Mouse (Mus musculus): Measurements from ENCODE around the gene Edrf1.

GRCm38 (mm10) chr7:133612981-133613380 lies 24.4 kb upstream of the Edrf1 start:
- no peak for TF ChIP-seq CTCF (IDR thresholded peaks at IDR 0.05; ENCODE audit: borderline replicate concordance, insufficient read depth, low read depth, low read length)
- no peak for TF ChIP-seq POLR2A (IDR thresholded peaks at IDR 0.05; ENCODE audit: borderline replicate concordance, insufficient read depth, low read length)
